Mouse (Mus musculus): ENCODE data around the gene Lamtor3.

DNA sequence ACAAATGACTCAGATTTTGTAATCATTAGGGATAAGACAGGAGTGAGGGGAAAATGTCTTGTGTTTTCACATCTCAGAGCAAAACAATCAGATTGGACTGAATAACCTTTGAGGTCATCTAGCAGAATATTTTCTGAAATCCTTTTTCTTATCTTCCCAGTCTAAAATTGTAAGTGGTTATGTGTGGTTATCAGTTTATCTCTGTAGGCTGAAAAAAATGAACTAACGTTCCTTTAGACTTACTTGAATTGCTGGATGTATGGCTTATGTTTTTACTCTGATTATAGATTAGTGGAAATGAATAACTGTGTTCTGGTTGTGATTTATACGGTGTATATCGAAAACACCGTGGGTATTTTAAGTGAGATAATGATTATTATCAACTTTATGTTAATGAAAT, 2.3 kb downstream of the Lamtor3 start:
- TF ChIP-seq CTCF (IDR thresholded peaks at IDR 0.05; ENCODE audit: borderline replicate concordance, insufficient read depth, low read depth, low read length) (no peak), POLR2A (IDR thresholded peaks at IDR 0.05; ENCODE audit: borderline replicate concordance, insufficient read depth, low read length) (no peak)
